Mouse (Mus musculus) heart, adult 2 months (tissue): Measurements from ENCODE around the gene Abt1. TPM values are rescaled to one million over a fixed set of nuclear protein-coding genes. Genes with fewer than 3 reads are reported as not detected.

Source experiments
- DNase-seq, 2 experiments: peaks; one replicate each; pipeline ENCODE4 v3.0.0; 2021
- H3K27ac ChIP-seq: fragments of 200-600 bp; 2 replicates; pipeline ENCODE4 v1.8.1; 2022
- H3K27me3 ChIP-seq: fragments of 200-500 bp; 2 replicates; pipeline ENCODE4 v1.6.1; 2012; ENCODE audit warnings: mild to moderate bottlenecking, low read length, inconsistent platforms, mixed read lengths; ENCODE audit not compliant: control insufficient read depth, insufficient read depth
- H3K36me3 ChIP-seq: fragments of 200-500 bp; 2 replicates; pipeline ENCODE4 v1.6.1; 2012; ENCODE audit warnings: low read length, inconsistent platforms; ENCODE audit not compliant: control insufficient read depth, insufficient read depth
- H3K4me1 ChIP-seq: fragments of 200-500 bp; 2 replicates; pipeline ENCODE4 v1.6.1; 2011; ENCODE audit warnings: low read length; ENCODE audit not compliant: control insufficient read depth, insufficient read depth
- H3K4me3 ChIP-seq: fragments of 200-600 bp; 2 replicates; pipeline ENCODE4 v1.8.1; 2022
- H3K79me2 ChIP-seq: fragments of 200-500 bp; replicated peaks from 2 replicates; pipeline ENCODE4 v1.6.1; 2012; ENCODE audit warnings: mild to moderate bottlenecking, inconsistent platforms, low read length, moderate library complexity, mixed read lengths; ENCODE audit not compliant: control insufficient read depth, insufficient read depth
- H3K9ac ChIP-seq: fragments of 200-500 bp; 2 replicates; pipeline ENCODE4 v1.6.1; 2012; ENCODE audit warnings: low read depth, mild to moderate bottlenecking, control low read depth, inconsistent platforms, low read length, mixed read lengths
- CTCF ChIP-seq: fragments of 200-600 bp; IDR thresholded peaks from 2 replicates; pipeline ENCODE4 v1.8.1; 2022; ENCODE audit warnings: antibody characterized with exemption, mild to moderate bottlenecking, moderate library complexity
- EP300 ChIP-seq: fragments of 200-500 bp; IDR thresholded peaks from 2 replicates; pipeline ENCODE4 v1.6.1; 2011; ENCODE audit warnings: low read depth, low read length, control low read depth; ENCODE audit not compliant: insufficient read depth
- POLR2A ChIP-seq: fragments of 200-500 bp; IDR thresholded peaks from 2 replicates; pipeline ENCODE4 v1.6.1; 2011; ENCODE audit warnings: mild to moderate bottlenecking, low read depth, low read length, control low read depth; ENCODE audit not compliant: insufficient read depth
- WGBS: fragments of 180-500 bp; shearing (Covaris S2); methylation state at CpG from one replicate; pipeline ENCODE4 v1.1.7; 2018; 5-methylcytosine and 5-hydroxymethylcytosine counted together
- intact Hi-C: fragments of 180-260 bp; cut with DNase I; formaldehyde crosslinking; loops from one replicate; pipeline ENCODE4 v1.15.1; 2025
- polyA plus RNA-seq: library from polyadenylated mRNA; depleted of rRNA; stranded (reverse); fragments of >200 nt; gene quantifications from 2 replicates; pipeline ENCODE4 v1.2.3, GENCODE M21; 2012
- total RNA-seq, 2 experiments: library from RNA; stranded (reverse); gene quantifications; 2 replicates each; pipeline ENCODE4 v1.2.3; 2021

The Abt1 gene
- total and polyA plus RNA-seq, 3 experiments: 2.4 to 5.1 (median 3.9) TPM

- under 1% methylated on average over 55 of the region's 55 CpGs for WGBS
- Histone ChIP-seq H3K36me3 (no peaks in the 10 kb centered on the region; the same call in 1 of the 2 replicates), H3K9ac (peak overlapping the region; percentile 93), H3K27ac (peak overlapping the region; percentile 90), H3K27me3 (no peaks in the 10 kb centered on the region), H3K4me3 (peak overlapping the region; percentile 90), H3K79me2 (no peaks in the 10 kb centered on the region), H3K4me1 (no peaks in the 10 kb centered on the region; the same call in 1 of the 2 replicates)
- intact Hi-C loops: loop anchor here (10.0 kb wide), 1 partner anchor 1591 kb away; no protein-coding TSS in a partner anchor
- peak; percentile 89 to 93 for DNase-seq
- TF ChIP-seq CTCF: no peak
- TF ChIP-seq EP300: peak; percentile 59; the same call in 1 of the 2 replicates
- peak; percentile 60; the same call in 1 of the 2 replicates for TF ChIP-seq POLR2A
Measured at GRCm38 (mm10) chr13:23445561-23446320, 22.1 kb upstream of the Abt1 start.

GRCm38 (mm10) chr13:23445156-23445555, 21.5 kb upstream of the Abt1 start:
- no peaks in the 10 kb centered on the region; the same call in 1 of the 2 replicates for H3K36me3 ChIP-seq
- no peak for DNase-seq
- H3K9ac ChIP-seq: peak overlapping the region; percentile 93
- H3K79me2 ChIP-seq: no peaks in the 10 kb centered on the region
- peak overlapping the region; percentile 90 for H3K27ac ChIP-seq
- peak overlapping the region; percentile 90 for H3K4me3 ChIP-seq
- no peaks in the 10 kb centered on the region for H3K27me3 ChIP-seq
- 6% methylated on average over 10 of the region's 10 CpGs for WGBS
- no peak for TF ChIP-seq EP300
- TF ChIP-seq POLR2A: no peak
- no peak for TF ChIP-seq CTCF
- H3K4me1 ChIP-seq: no peaks in the 10 kb centered on the region; the same call in 1 of the 2 replicates
- intact Hi-C loops: loop anchor here (10.0 kb wide), 1 partner anchor 1590 kb away; no protein-coding TSS in a partner anchor

- H3K4me1 ChIP-seq: no peaks in the 10 kb centered on the region; the same call in 1 of the 2 replicates
- H3K27ac ChIP-seq: no peak overlapping the region
- TF ChIP-seq CTCF: no peak
- no peak for TF ChIP-seq POLR2A
- no peak for TF ChIP-seq EP300
- no peak for DNase-seq
- 75% methylated on average over 5 of the region's 5 CpGs for WGBS
- H3K79me2 ChIP-seq: no peaks in the 10 kb centered on the region
- intact Hi-C loops: loop anchor here (10.0 kb wide), 1 partner anchor 1590 kb away; no protein-coding TSS in a partner anchor
- H3K9ac ChIP-seq: no peak overlapping the region; the same call in 1 of the 2 replicates
- H3K4me3 ChIP-seq: no peak overlapping the region
- H3K36me3 ChIP-seq: no peaks in the 10 kb centered on the region; the same call in 1 of the 2 replicates
- H3K27me3 ChIP-seq: no peaks in the 10 kb centered on the region
Measured at GRCm38 (mm10) chr13:23444451-23444850, 20.8 kb upstream of the Abt1 start.

GRCm38 (mm10) chr13:23439901-23440300, 16.2 kb upstream of the Abt1 start:
- H3K27me3 ChIP-seq: no peaks in the 10 kb centered on the region
- no peak overlapping the region for H3K27ac ChIP-seq
- no peak overlapping the region for H3K4me3 ChIP-seq
- H3K79me2 ChIP-seq: no peaks in the 10 kb centered on the region
- no peaks in the 10 kb centered on the region for H3K36me3 ChIP-seq
- H3K9ac ChIP-seq: no peak overlapping the region
- no peak for TF ChIP-seq CTCF
- no peak for TF ChIP-seq EP300
- TF ChIP-seq POLR2A: no peak
- intact Hi-C loops: loop anchor here (5.0 to 10.0 kb wide), 3 partner anchors 1418 to 1585 kb away; partner anchors contain the start of gene Zfp184
- 76% methylated on average over 10 of the region's 10 CpGs for WGBS
- DNase-seq: no peak
- H3K4me1 ChIP-seq: no peaks in the 10 kb centered on the region; the same call in none of the 2 replicates

- intact Hi-C loops: loop anchor here (5.0 to 10.0 kb wide), 2 partner anchors 1416 to 1494 kb away; partner anchors contain the start of gene Zfp184
- Histone ChIP-seq H3K9ac (no peak overlapping the region; the same call in 1 of the 2 replicates), H3K36me3 (no peaks in the 10 kb centered on the region), H3K27ac (peak overlapping the region; percentile 26; the same call in 1 of the 2 replicates), H3K79me2 (no peaks in the 10 kb centered on the region), H3K4me1 (no peaks in the 10 kb centered on the region; the same call in 1 of the 2 replicates), H3K27me3 (no peaks in the 10 kb centered on the region), H3K4me3 (peak overlapping the region; percentile 61)
- TF ChIP-seq EP300: no peak
- TF ChIP-seq CTCF: no peak
- no peak for TF ChIP-seq POLR2A
- 2% methylated on average over 7 of the region's 7 CpGs for WGBS
- peak in 1 of 2 experiments; percentile 43 for DNase-seq
Measured at GRCm38 (mm10) chr13:23438521-23438920, 14.9 kb upstream of the Abt1 start.

- H3K27me3 ChIP-seq: no peaks in the 10 kb centered on the region
- no peak for TF ChIP-seq CTCF
- no peak for TF ChIP-seq POLR2A
- TF ChIP-seq EP300: peak; percentile 71; the same call in 1 of the 2 replicates
- H3K27ac ChIP-seq: peak overlapping the region; percentile 60
- WGBS: 0% methylated on average over 17 of the region's 17 CpGs
- no peaks in the 10 kb centered on the region for H3K79me2 ChIP-seq
- H3K4me1 ChIP-seq: no peaks in the 10 kb centered on the region; the same call in 1 of the 2 replicates
- H3K36me3 ChIP-seq: no peaks in the 10 kb centered on the region
- peak overlapping the region; percentile 61 for H3K4me3 ChIP-seq
- no peak overlapping the region; the same call in 1 of the 2 replicates for H3K9ac ChIP-seq
- peak; percentile 87 to 90 for DNase-seq
- intact Hi-C loops: loop anchor here (5.0 to 10.0 kb wide), 2 partner anchors 1416 to 1493 kb away; partner anchors contain the start of gene Zfp184
Measured at GRCm38 (mm10) chr13:23437908-23438307, 14.2 kb upstream of the Abt1 start.
